Mouse (Mus musculus) neutrophil, adult 5-6 weeks (primary cell): Measurements from ENCODE around the gene Cntn5. TPM values are rescaled to one million over a fixed set of nuclear protein-coding genes. Genes with fewer than 3 reads are reported as not detected.

Experiments used
- ATAC-seq: fragments of 151-379, 151-347 bp; 2 replicates; pipeline ENCODE4 v1.8.0; 2017; ENCODE audit warnings: mild to moderate bottlenecking, moderate TSS enrichment; ENCODE audit not compliant: insufficient number of reproducible peaks, poor library complexity, low FRiP score, severe bottlenecking; ENCODE audit errors: extremely low read depth
- total RNA-seq: library from RNA; stranded (forward); fragments of 200-1000 nt; gene quantifications from 2 replicates; pipeline ENCODE4 v1.2.3, GENCODE M21; 2017

The Cntn5 gene
- total RNA-seq, 1 experiment from 2014 or later, result not detected

GRCm38 (mm10) chr9:10324697-10325368 lies 579.7 kb downstream of the Cntn5 start:
- no peak for ATAC-seq

GRCm38 (mm10) chr9:10269342-10269741 lies 635.2 kb downstream of the Cntn5 start:
- no peak for ATAC-seq

GRCm38 (mm10) chr9:10268836-10269235 lies 635.7 kb downstream of the Cntn5 start:
- no peak for ATAC-seq

GRCm38 (mm10) chr9:10265616-10266015 lies 639.0 kb downstream of the Cntn5 start:
- no peak for ATAC-seq

- ATAC-seq, result no peak
Measured at GRCm38 (mm10) chr9:10233364-10233763, 671.2 kb downstream of the Cntn5 start.

- ATAC-seq, result no peak
Measured at GRCm38 (mm10) chr9:10232066-10232465, 672.5 kb downstream of the Cntn5 start.

GRCm38 (mm10) chr9:10230973-10231372 lies 673.6 kb downstream of the Cntn5 start:
- ATAC-seq, result no peak

- ATAC-seq, result no peak
Measured at GRCm38 (mm10) chr9:10229716-10230115, 674.9 kb downstream of the Cntn5 start.

GRCm38 (mm10) chr9:10226013-10226412 lies 678.6 kb downstream of the Cntn5 start:
- ATAC-seq, result no peak

- ATAC-seq, result no peak
Measured at GRCm38 (mm10) chr9:10186063-10186462, 718.5 kb downstream of the Cntn5 start.

GRCm38 (mm10) chr9:10170526-10170925 lies 734.0 kb downstream of the Cntn5 start:
- no peak for ATAC-seq

GRCm38 (mm10) chr9:10121350-10122057 lies 783.1 kb downstream of the Cntn5 start:
- no peak for ATAC-seq

- no peak for ATAC-seq
Measured at GRCm38 (mm10) chr9:10116581-10116980, 788.0 kb downstream of the Cntn5 start.

- ATAC-seq, result no peak
Measured at GRCm38 (mm10) chr9:10109156-10109555, 795.4 kb downstream of the Cntn5 start.

- no peak for ATAC-seq
Measured at GRCm38 (mm10) chr9:10107861-10108260, 796.7 kb downstream of the Cntn5 start.

GRCm38 (mm10) chr9:10101812-10102440 lies 802.6 kb downstream of the Cntn5 start:
- no peak for ATAC-seq

- no peak for ATAC-seq
Measured at GRCm38 (mm10) chr9:10076282-10076681, 828.3 kb downstream of the Cntn5 start.

- ATAC-seq, result no peak
Measured at GRCm38 (mm10) chr9:10073401-10073800, 831.2 kb downstream of the Cntn5 start.

- ATAC-seq, result no peak
Measured at GRCm38 (mm10) chr9:10072860-10073259, 831.7 kb downstream of the Cntn5 start.

- ATAC-seq, result no peak
Measured at GRCm38 (mm10) chr9:10071271-10071670, 833.3 kb downstream of the Cntn5 start.
